Comparison of ENCODE assay signal across 8 mouse cellular contexts in the genomic region with DNA sequence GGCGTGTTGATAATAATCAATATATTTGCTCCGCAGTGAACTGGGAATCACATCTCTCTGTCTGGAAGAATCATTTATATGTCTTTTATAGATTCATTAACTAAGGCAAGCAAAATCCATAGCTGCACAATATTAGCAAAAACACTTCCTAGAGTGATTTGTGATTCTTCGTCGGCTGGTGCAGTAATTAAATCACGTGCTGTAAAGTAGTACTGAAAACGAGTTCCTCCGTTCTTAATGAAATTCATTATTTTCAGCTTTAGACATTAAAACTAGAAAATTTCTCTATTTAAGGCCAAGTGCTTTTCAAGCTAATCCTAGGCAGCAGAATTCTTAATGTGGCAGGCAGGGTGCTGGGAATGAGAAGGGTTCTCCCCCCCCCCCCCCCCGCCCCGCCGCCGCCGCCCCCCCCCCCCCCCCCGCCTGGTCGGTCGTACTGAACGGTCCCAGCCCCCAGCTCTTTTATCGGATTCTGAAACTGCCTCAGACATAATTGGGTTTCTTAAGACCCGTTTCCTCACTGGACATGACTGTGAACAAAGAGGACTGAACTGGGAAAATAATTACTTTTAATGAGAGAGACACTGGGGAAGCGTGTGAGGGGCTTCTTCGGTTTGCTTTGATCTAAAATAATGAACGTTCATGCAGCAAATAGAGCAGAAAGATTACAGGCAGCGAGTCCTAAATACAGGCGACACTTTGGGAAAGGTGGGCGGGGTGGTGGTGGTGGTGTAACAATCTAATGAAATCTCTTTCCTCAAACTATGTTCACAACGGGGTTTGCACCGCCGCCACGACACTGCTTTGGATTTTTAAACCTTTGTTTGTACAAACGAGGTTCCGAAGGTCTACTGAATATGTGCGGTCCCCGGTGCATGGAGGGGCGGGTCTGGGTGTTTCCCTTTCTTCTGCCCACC.
A peak's percentile ranks its signal among the peaks of the same experiment; 100 is the strongest.
DNase-seq lines count a peak whose midpoint lies in the region; ATAC-seq lines count a peak whose summit lies in the region.

No protein-coding gene starts in this region.

- DNase-seq in heart, adult 11 months = peak; percentile 62
- DNase-seq in heart, postnatal 25 days (ENCODE audit: low spot score) = no peak
- peak; percentile 28 to 41 for DNase-seq in right cerebral cortex, adult 2 months (ENCODE audit: low spot score in 2 of 2)
- DNase-seq in right cerebral cortex, postnatal 25 days = no peak
- no peak for DNase-seq in yolk sac, embryonic 10.5 days (ENCODE audit: low spot score)
- DNase-seq in adrenal gland, adult 8-10 months = no peak

- H3K4me2 ChIP-seq in limb, embryonic 12.5 days = peak overlapping the region; percentile 62
- peak overlapping the region; percentile 60 for H3K4me2 ChIP-seq in neural tube, embryonic 13.5 days

- H3K4me1 ChIP-seq in limb, embryonic 12.5 days (replicated peaks) = no peaks in the 10 kb centered on the region
- peaks cover 16% of the 10 kb centered on the region for H3K4me1 ChIP-seq in neural tube, embryonic 13.5 days (replicated peaks)

- H3K36me3 ChIP-seq in limb, embryonic 12.5 days = no peaks in the 10 kb centered on the region
- H3K36me3 ChIP-seq in neural tube, embryonic 13.5 days = no peaks in the 10 kb centered on the region

- WGBS in limb, embryonic 12.5 days = 18% methylated on average over 24 of the region's 33 CpGs
- WGBS in neural tube, embryonic 13.5 days = 13% methylated on average over 24 of the region's 33 CpGs

- H3K27ac ChIP-seq in limb, embryonic 12.5 days = no peak overlapping the region; the same call in 1 of the 2 replicates
- peak overlapping the region; percentile 90 for H3K27ac ChIP-seq in neural tube, embryonic 13.5 days (replicated peaks)

- intact Hi-C loops in heart, postnatal 25 days (cut with DNase I) = no loop called here

- ATAC-seq in limb, embryonic 12.5 days (ENCODE audit: insufficient number of reproducible peaks, insufficient read depth, low FRiP score, low TSS enrichment, low read depth) = no peak
- peak; percentile 74 for ATAC-seq in neural tube, embryonic 13.5 days (ENCODE audit: low read depth)

- H3K27me3 ChIP-seq in limb, embryonic 12.5 days = no peaks in the 10 kb centered on the region
- no peaks in the 10 kb centered on the region for H3K27me3 ChIP-seq in neural tube, embryonic 13.5 days

- peak overlapping the region; percentile 44; the same call in 1 of the 2 replicates for H3K9ac ChIP-seq in limb, embryonic 12.5 days (replicated peaks)
- H3K9ac ChIP-seq in neural tube, embryonic 13.5 days = peak overlapping the region; percentile 73

- peaks cover 4% of the 10 kb centered on the region; the same call in 1 of the 2 replicates for H3K9me3 ChIP-seq in limb, embryonic 12.5 days
- H3K9me3 ChIP-seq in neural tube, embryonic 13.5 days = no peaks in the 10 kb centered on the region; the same call in 1 of the 2 replicates

- peak overlapping the region; percentile 39 for H3K4me3 ChIP-seq in limb, embryonic 12.5 days (replicated peaks)
- H3K4me3 ChIP-seq in neural tube, embryonic 13.5 days = peak overlapping the region; percentile 38

Comparison
In these comparisons a context has a peak if more than half of its experiments do, and no peak if none do; other contexts are left out.
1. DNase-seq: peak in heart, adult 11 months (single experiment) and right cerebral cortex, adult 2 months (2 of 2); none in heart, postnatal 25 days (single experiment), right cerebral cortex, postnatal 25 days (single experiment), yolk sac, embryonic 10.5 days (single experiment) and adrenal gland, adult 8-10 months (single experiment).